Mouse (Mus musculus): Measurements from ENCODE around the gene Sap18b.

- TF ChIP-seq GATA1 (IDR thresholded peaks at IDR 0.05; ENCODE audit: low read length) (no peak), TAL1 (IDR thresholded peaks at IDR 0.05; ENCODE audit: low read length) (no peak)
Measured at GRCm38 (mm10) chr8:95835891-95836290, 10.7 kb downstream of the Sap18b start.
